Mouse (Mus musculus) kidney, adult 2 months (tissue): ENCODE results near the gene Wfdc10. TPM values are rescaled to one million over a fixed set of nuclear protein-coding genes. Genes with fewer than 3 reads are reported as not detected.

Experiments used
- DNase-seq: peaks from one replicate; pipeline ENCODE4 v3.0.0; 2021
- H3K27ac ChIP-seq: fragments of 200-500 bp; 2 replicates; pipeline ENCODE4 v1.5.1; 2012; ENCODE audit warnings: low read depth, low read length, control low read depth, inconsistent platforms; ENCODE audit not compliant: insufficient read depth
- H3K27me3 ChIP-seq: fragments of 200-500 bp; replicated peaks from 2 replicates; pipeline ENCODE4 v1.6.1; 2012; ENCODE audit warnings: mild to moderate bottlenecking, moderate library complexity, low read length, inconsistent platforms; ENCODE audit not compliant: control insufficient read depth, insufficient read depth
- H3K36me3 ChIP-seq: fragments of 200-500 bp; 2 replicates; pipeline ENCODE4 v1.6.1; 2012; ENCODE audit warnings: mild to moderate bottlenecking, moderate library complexity, low read length, inconsistent platforms; ENCODE audit not compliant: control insufficient read depth, insufficient read depth
- H3K4me1 ChIP-seq: fragments of 200-500 bp; 2 replicates; pipeline ENCODE4 v1.6.1; 2011; ENCODE audit warnings: low read length; ENCODE audit not compliant: control insufficient read depth, insufficient read depth
- H3K4me3 ChIP-seq: fragments of 200-500 bp; 2 replicates; pipeline ENCODE4 v1.5.1; 2011; ENCODE audit warnings: mild to moderate bottlenecking, low read depth, low read length, control low read depth; ENCODE audit not compliant: insufficient read depth
- CTCF ChIP-seq: fragments of 200-500 bp; conservative IDR thresholded peaks from 2 replicates; pipeline ENCODE4 v1.5.1; 2011; ENCODE audit warnings: low read depth, mild to moderate bottlenecking, control low read depth, low read length, moderate library complexity, mixed read lengths; ENCODE audit not compliant: insufficient read depth, insufficient read length
- POLR2A ChIP-seq: fragments of 200-500 bp; IDR thresholded peaks from one replicate; pipeline ENCODE4 v1.6.1; 2011; ENCODE audit warnings: low read depth, low read length, control low read depth
- WGBS: fragments of 180-500 bp; shearing (Covaris S2); methylation state at CpG from one replicate; pipeline ENCODE4 v1.1.7; 2018; 5-methylcytosine and 5-hydroxymethylcytosine counted together
- polyA plus RNA-seq: library from polyadenylated mRNA; depleted of rRNA; stranded (reverse); fragments of >200 nt; gene quantifications from 2 replicates; pipeline ENCODE4 v1.2.3, GENCODE M21; 2012; rRNA removed

Gene Wfdc10
- polyA plus RNA-seq, 1 experiment = not detected

DNA sequence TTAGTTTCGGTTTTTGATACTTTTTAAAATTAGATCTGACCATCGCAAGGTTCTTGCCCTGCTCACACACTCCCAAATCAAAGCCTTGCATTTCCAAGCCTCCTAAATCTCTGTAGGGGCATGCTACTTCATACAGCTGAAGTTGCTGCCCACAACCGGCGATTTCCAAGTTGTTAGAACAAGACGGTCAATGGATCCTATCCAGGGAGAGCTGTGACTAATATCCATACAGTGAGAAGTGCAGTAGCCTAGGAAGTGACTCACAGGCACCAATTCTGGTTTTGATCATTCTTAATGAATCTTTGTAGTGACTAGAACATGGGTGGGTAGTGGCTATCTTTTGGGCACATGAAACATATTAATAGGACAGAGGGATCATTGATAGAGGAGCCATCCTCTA, 45.9 kb downstream of the Wfdc10 start:
- 86% methylated on average over 5 of the region's 5 CpGs for WGBS
- no peak for DNase-seq
- no peaks in the 10 kb centered on the region for H3K4me1 ChIP-seq

DNA sequence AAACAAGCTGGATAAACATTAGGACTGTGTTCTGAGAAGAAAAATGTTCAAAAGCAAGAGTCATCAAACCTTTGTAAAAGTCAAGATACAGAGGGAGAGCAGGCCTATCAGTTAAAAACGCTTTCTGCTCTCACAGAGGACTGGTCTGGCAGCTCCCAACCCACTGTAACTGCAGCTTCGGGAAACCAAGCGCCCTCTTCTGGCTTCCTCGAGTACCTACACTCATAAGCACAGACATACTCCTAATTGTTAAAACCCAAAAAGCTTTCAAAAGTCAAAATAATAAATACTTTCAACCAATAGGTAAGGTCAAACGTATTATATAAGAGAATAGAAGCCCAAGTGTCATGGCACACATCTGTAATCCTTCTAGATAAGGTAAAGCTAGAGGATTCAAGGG, 48.4 kb downstream of the Wfdc10 start:
- no peak overlapping the region for H3K4me3 ChIP-seq
- no peak for DNase-seq
- 83% methylated on average over 5 of the region's 5 CpGs for WGBS
- H3K27ac ChIP-seq = no peak overlapping the region
- H3K27me3 ChIP-seq = no peaks in the 10 kb centered on the region
- no peak for TF ChIP-seq POLR2A
- TF ChIP-seq CTCF = no peak
- H3K36me3 ChIP-seq = no peaks in the 10 kb centered on the region
- H3K4me1 ChIP-seq = no peaks in the 10 kb centered on the region

More for the DNA sequence above, 45.9 kb downstream of the Wfdc10 start:
- H3K36me3 ChIP-seq = no peaks in the 10 kb centered on the region
- H3K4me3 ChIP-seq = no peak overlapping the region
- H3K27me3 ChIP-seq = no peaks in the 10 kb centered on the region
- TF ChIP-seq CTCF (no peak), POLR2A (no peak)
- no peak overlapping the region for H3K27ac ChIP-seq

DNA sequence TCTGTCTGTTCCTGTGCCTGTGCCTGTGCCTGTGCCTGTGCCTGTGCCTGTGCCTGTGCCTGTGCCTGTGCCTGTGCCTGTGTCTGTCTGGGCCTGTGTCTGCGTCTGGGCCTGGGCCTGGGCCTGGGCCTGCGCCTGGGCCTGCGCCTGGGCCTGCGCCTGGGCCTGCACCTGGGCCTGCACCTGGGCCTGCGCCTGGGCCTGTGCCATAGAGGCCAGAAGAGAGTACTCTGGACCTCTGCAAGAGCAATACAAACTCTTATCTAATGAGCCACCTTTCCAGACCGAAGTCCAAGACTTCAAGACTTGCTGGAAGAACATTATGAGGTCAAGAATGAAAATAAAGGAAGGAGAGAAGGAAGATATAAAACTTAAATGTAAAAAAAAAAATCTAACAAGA, 49.5 kb downstream of the Wfdc10 start:
- no peak for DNase-seq
- Histone ChIP-seq H3K27me3 (no peaks in the 10 kb centered on the region), H3K27ac (no peak overlapping the region), H3K4me3 (no peak overlapping the region), H3K4me1 (no peaks in the 10 kb centered on the region), H3K36me3 (no peaks in the 10 kb centered on the region)
- TF ChIP-seq CTCF (no peak), POLR2A (no peak)
- 92% methylated on average over 6 of the region's 6 CpGs for WGBS

GRCm38 (mm10) chr2:164705991-164706390, 50.1 kb downstream of the Wfdc10 start:
- WGBS = 86% methylated on average over 14 of the region's 14 CpGs
- Histone ChIP-seq H3K36me3 (no peaks in the 10 kb centered on the region), H3K27me3 (no peaks in the 10 kb centered on the region), H3K27ac (no peak overlapping the region), H3K4me1 (no peaks in the 10 kb centered on the region), H3K4me3 (no peak overlapping the region)
- DNase-seq = no peak
- TF ChIP-seq POLR2A (no peak), CTCF (no peak)

Other genes with a start within 250 kb of the Wfdc10 start
- 194 and 212 TPM in 2 replicates for gene Sdc4, start 212.2 kb upstream of the Wfdc10 start, polyA plus RNA-seq
- 94.5 and 122 TPM in 2 replicates for gene Sys1, start 199.1 kb upstream of the Wfdc10 start, polyA plus RNA-seq
- gene Gm20458, start 195.1 kb upstream of the Wfdc10 start, polyA plus RNA-seq = 22.1 and 23.4 TPM in 2 replicates
- gene Trp53tg5, start 182.3 kb upstream of the Wfdc10 start, polyA plus RNA-seq = 0.10 TPM in 1 of 2 replicates, not detected in the other
- gene Dbndd2, start 169.9 kb upstream of the Wfdc10 start, polyA plus RNA-seq = 36.8 and 43.6 TPM in 2 replicates
- 101 and 123 TPM in 2 replicates for gene Pigt, start 158.5 kb upstream of the Wfdc10 start, polyA plus RNA-seq
- 459 and 460 TPM in 2 replicates for gene Wfdc2, start 93.6 kb upstream of the Wfdc10 start, polyA plus RNA-seq
- gene Spint3, start 82.6 kb upstream of the Wfdc10 start, polyA plus RNA-seq = not detected in 2 replicates
- not detected in 2 replicates for gene Wfdc6a, start 70.6 kb upstream of the Wfdc10 start, polyA plus RNA-seq
- gene Eppin, start 62.5 kb upstream of the Wfdc10 start, polyA plus RNA-seq = not detected in 2 replicates
- not detected in 2 replicates for gene Wfdc6b, start 42.5 kb upstream of the Wfdc10 start, polyA plus RNA-seq
- not detected in 2 replicates for gene Wfdc8, start 42.4 kb upstream of the Wfdc10 start, polyA plus RNA-seq
- gene Wfdc16, start 17.2 kb upstream of the Wfdc10 start, polyA plus RNA-seq = 9.2 and 10.3 TPM in 2 replicates
- gene Wfdc9, start 537 bp downstream of the Wfdc10 start, polyA plus RNA-seq = not detected in 2 replicates
- gene Wfdc11, start 18.0 kb downstream of the Wfdc10 start, polyA plus RNA-seq = not detected in 2 replicates
- not detected in 2 replicates for gene Wfdc13, start 29.1 kb downstream of the Wfdc10 start, polyA plus RNA-seq
- not detected in 2 replicates for gene Spint4, start 42.5 kb downstream of the Wfdc10 start, polyA plus RNA-seq
- gene Spint5, start 59.3 kb downstream of the Wfdc10 start, polyA plus RNA-seq = not detected in 2 replicates
- gene Wfdc3, start 89.9 kb downstream of the Wfdc10 start, polyA plus RNA-seq = 0.57 and 1.0 TPM in 2 replicates
- gene Dnttip1, start 89.9 kb downstream of the Wfdc10 start, polyA plus RNA-seq = 32.6 and 34.5 TPM in 2 replicates
- 6.6 and 7.1 TPM in 2 replicates for gene Ube2c, start 113.9 kb downstream of the Wfdc10 start, polyA plus RNA-seq
- gene Tnnc2, start 123.9 kb downstream of the Wfdc10 start, polyA plus RNA-seq = 124 TPM in 1 of 2 replicates, not detected in the other
- 23.2 and 32.9 TPM in 2 replicates for gene Snx21, start 129.8 kb downstream of the Wfdc10 start, polyA plus RNA-seq
- gene Acot8, start 148.8 kb downstream of the Wfdc10 start, polyA plus RNA-seq = 68.4 and 75.7 TPM in 2 replicates
- gene Zswim3, start 149.1 kb downstream of the Wfdc10 start, polyA plus RNA-seq = 2.2 and 2.7 TPM in 2 replicates
- 11.7 and 11.8 TPM in 2 replicates for gene Zswim1, start 166.6 kb downstream of the Wfdc10 start, polyA plus RNA-seq
- gene Spata25, start 172.5 kb downstream of the Wfdc10 start, polyA plus RNA-seq = 0.20 TPM in 1 of 2 replicates, not detected in the other
- 504 and 687 TPM in 2 replicates for gene Ctsa, start 176.8 kb downstream of the Wfdc10 start, polyA plus RNA-seq
- 3.7 and 4.7 TPM in 2 replicates for gene Neurl2, start 177.4 kb downstream of the Wfdc10 start, polyA plus RNA-seq
- gene Pltp, start 201.7 kb downstream of the Wfdc10 start, polyA plus RNA-seq = 39.6 and 41.5 TPM in 2 replicates
- gene Pcif1, start 223.3 kb downstream of the Wfdc10 start, polyA plus RNA-seq = 37.2 and 43.1 TPM in 2 replicates